Mouse (Mus musculus): ENCODE results near the gene Ntrk1. TPM values are rescaled to one million over a fixed set of nuclear protein-coding genes. Genes with fewer than 3 reads are reported as not detected.

Gene Ntrk1
- polyA plus RNA-seq, 1 experiment: 0.09 TPM

DNA sequence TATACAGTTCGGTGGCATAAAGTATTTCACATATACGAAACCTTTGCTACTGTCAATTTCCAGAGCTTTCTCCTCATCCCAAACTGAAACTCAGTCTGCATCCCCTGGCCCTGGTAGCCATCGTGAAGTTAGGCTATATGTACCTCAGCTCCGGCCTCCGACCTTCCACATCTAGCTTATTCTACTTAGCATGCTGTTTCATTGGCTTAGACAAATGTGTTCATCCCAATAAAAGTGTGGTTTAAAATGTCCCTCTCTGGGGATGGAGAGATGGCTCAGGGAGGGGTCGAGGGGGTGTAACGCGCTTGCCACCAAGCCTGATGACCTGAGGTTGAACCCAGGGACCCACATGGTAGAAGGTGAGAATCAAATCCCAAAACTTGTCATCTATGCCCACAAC lies 25.5 kb downstream of the Ntrk1 start:
- Histone ChIP-seq H3K27me3 (ENCODE audit: control insufficient read depth, insufficient read depth, low read length) (no peaks in the 10 kb centered on the region), H3K4me3 (ENCODE audit: extremely low read depth, insufficient read depth, insufficient read length) (no peak overlapping the region), H3K36me3 (ENCODE audit: control insufficient read depth, insufficient read depth, low read length) (no peaks in the 10 kb centered on the region), H3K4me1 (ENCODE audit: control insufficient read depth, insufficient read depth, insufficient read length) (peaks cover 23% of the 10 kb centered on the region; the same call in 1 of the 2 replicates), H3K27ac (ENCODE audit: insufficient read depth, low read length) (no peak overlapping the region)
- no peak for TF ChIP-seq CTCF (IDR thresholded peaks at IDR 0.05; ENCODE audit: extremely low read depth, insufficient read depth, insufficient read length, insufficient replicate concordance)
- TF ChIP-seq POLR2A (IDR thresholded peaks at IDR 0.05; ENCODE audit: low read depth, low read length): no peak
- no peak for DNase-seq (ENCODE audit: low read depth in 1 of 2, low spot score in 2 of 2)
- 77% methylated on average over 8 of the region's 8 CpGs for WGBS

DNA sequence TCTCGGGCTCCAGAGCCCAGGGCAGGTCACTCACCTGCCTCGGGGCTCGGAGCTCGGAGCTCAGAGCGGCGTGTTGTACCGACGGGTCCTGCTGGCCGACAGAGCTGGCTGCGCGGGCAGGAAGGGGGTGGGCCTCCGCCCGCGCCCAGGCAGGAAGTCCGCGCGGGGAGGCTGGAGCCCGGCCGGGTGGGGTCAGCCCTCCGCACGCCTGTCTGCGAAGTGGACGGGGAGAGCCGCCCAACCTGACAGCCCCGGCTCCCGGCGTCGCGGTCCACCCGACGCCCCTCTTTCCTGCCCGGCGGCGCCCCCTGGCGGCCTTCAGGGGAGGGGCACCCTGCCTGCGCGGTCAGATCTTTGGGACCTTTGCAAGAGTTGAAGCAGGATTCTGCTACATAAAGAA lies 26.1 kb downstream of the Ntrk1 start:
- under 1% methylated on average over 37 of the region's 37 CpGs for WGBS
- peak; percentile 43 to 76 for DNase-seq (ENCODE audit: low read depth in 1 of 2, low spot score in 2 of 2)
- TF ChIP-seq POLR2A (IDR thresholded peaks at IDR 0.05; ENCODE audit: low read depth, low read length) (peak; percentile 35; the same call in 1 of the 2 replicates), CTCF (IDR thresholded peaks at IDR 0.05; ENCODE audit: extremely low read depth, insufficient read depth, insufficient read length, insufficient replicate concordance) (peak; percentile 93)

DNA sequence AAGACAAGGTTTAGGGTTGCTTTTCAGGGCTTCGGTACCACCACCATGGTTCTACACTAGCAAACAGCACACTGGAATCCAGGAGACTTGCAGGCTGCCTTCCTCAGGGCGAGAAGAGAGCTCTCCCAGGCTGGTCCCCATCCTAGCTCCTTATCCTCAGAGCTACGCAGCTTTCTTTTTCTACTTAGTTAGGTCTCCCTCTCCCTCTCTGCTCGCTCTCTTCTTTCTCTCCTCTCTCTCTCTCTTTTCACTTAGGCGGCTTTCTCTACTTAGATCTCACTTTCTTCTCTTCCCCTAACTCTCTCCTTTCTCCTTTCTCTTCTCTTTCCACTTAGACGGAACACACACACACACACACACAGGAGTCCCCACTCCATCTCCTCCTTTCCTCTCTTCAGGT lies 26.5 kb downstream of the Ntrk1 start:
- TF ChIP-seq POLR2A (IDR thresholded peaks at IDR 0.05; ENCODE audit: low read depth, low read length) (no peak), CTCF (IDR thresholded peaks at IDR 0.05; ENCODE audit: extremely low read depth, insufficient read depth, insufficient read length, insufficient replicate concordance) (no peak)
- peak overlapping the region; percentile 80 for H3K27ac ChIP-seq (ENCODE audit: insufficient read depth, low read length)
- WGBS: 25% methylated on average over 6 of the region's 6 CpGs
- peak overlapping the region; percentile 70 for H3K4me3 ChIP-seq (ENCODE audit: extremely low read depth, insufficient read depth, insufficient read length)
- DNase-seq (ENCODE audit: low read depth in 1 of 2, low spot score in 2 of 2): no peak
- H3K27me3 ChIP-seq (ENCODE audit: control insufficient read depth, insufficient read depth, low read length): no peaks in the 10 kb centered on the region
- H3K4me1 ChIP-seq (ENCODE audit: control insufficient read depth, insufficient read depth, insufficient read length): peaks cover 23% of the 10 kb centered on the region; the same call in 1 of the 2 replicates
- H3K36me3 ChIP-seq (ENCODE audit: control insufficient read depth, insufficient read depth, low read length): no peaks in the 10 kb centered on the region

More for the DNA sequence above, 26.1 kb downstream of the Ntrk1 start:
- no peaks in the 10 kb centered on the region for H3K27me3 ChIP-seq (ENCODE audit: control insufficient read depth, insufficient read depth, low read length)
- peak overlapping the region; percentile 80 for H3K27ac ChIP-seq (ENCODE audit: insufficient read depth, low read length)
- peak overlapping the region; percentile 70 for H3K4me3 ChIP-seq (ENCODE audit: extremely low read depth, insufficient read depth, insufficient read length)
- H3K36me3 ChIP-seq (ENCODE audit: control insufficient read depth, insufficient read depth, low read length): no peaks in the 10 kb centered on the region
- H3K4me1 ChIP-seq (ENCODE audit: control insufficient read depth, insufficient read depth, insufficient read length): peaks cover 23% of the 10 kb centered on the region; the same call in 1 of the 2 replicates

DNA sequence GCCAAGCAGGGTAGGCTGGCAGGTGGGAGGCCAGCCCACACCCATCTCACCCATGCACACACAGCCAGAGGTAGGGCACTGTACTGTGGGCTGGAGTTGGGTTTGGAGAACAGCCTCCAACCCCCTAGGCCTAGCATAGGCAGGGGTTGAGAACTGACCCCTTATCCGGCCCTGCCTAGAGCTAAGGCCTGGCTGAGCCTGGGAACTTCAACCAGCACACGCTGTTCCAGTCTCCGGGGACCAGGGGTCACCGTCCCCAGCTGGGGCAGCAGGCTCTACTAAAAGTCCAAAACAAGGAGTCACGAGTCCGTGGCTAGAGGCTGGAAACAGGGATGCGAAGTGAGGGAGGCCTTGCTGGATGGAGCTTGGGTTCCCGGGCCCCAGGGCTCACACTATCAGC lies 27.2 kb downstream of the Ntrk1 start:
- 34% methylated on average over 8 of the region's 8 CpGs for WGBS
- Histone ChIP-seq H3K27ac (ENCODE audit: insufficient read depth, low read length) (peak overlapping the region; percentile 80), H3K4me1 (ENCODE audit: control insufficient read depth, insufficient read depth, insufficient read length) (peaks cover 23% of the 10 kb centered on the region; the same call in 1 of the 2 replicates), H3K4me3 (ENCODE audit: extremely low read depth, insufficient read depth, insufficient read length) (peak overlapping the region; percentile 70; the same call in 1 of the 2 replicates), H3K36me3 (ENCODE audit: control insufficient read depth, insufficient read depth, low read length) (no peaks in the 10 kb centered on the region), H3K27me3 (ENCODE audit: control insufficient read depth, insufficient read depth, low read length) (no peaks in the 10 kb centered on the region)
- no peak for DNase-seq (ENCODE audit: low read depth in 1 of 2, low spot score in 2 of 2)
- TF ChIP-seq POLR2A (IDR thresholded peaks at IDR 0.05; ENCODE audit: low read depth, low read length): no peak
- no peak for TF ChIP-seq CTCF (IDR thresholded peaks at IDR 0.05; ENCODE audit: extremely low read depth, insufficient read depth, insufficient read length, insufficient replicate concordance)

DNA sequence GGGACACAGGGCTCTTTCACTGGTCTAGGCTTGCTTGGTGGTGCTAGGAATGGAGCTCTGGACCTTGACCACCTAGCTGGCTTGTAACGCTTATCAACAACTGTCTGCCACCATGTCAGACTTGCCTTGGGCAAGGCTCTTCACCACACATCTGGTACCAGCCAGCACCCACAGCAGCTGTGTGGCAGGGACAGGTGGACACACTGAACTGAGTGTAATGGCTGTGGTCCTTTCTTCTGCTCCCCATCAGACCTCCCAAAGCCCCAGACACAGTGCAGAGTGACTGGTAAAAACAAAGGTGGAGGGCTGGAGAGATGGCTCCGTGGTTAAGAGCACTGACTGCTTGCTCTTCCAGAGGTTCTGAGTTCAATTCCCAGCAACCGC lies 28.7 kb downstream of the Ntrk1 start:
- no peak overlapping the region for H3K4me3 ChIP-seq (ENCODE audit: extremely low read depth, insufficient read depth, insufficient read length)
- no peaks in the 10 kb centered on the region for H3K27me3 ChIP-seq (ENCODE audit: control insufficient read depth, insufficient read depth, low read length)
- no peaks in the 10 kb centered on the region for H3K36me3 ChIP-seq (ENCODE audit: control insufficient read depth, insufficient read depth, low read length)
- H3K4me1 ChIP-seq (ENCODE audit: control insufficient read depth, insufficient read depth, insufficient read length): peaks cover 23% of the 10 kb centered on the region; the same call in 1 of the 2 replicates
- H3K27ac ChIP-seq (ENCODE audit: insufficient read depth, low read length): peak overlapping the region; percentile 80
- TF ChIP-seq POLR2A (IDR thresholded peaks at IDR 0.05; ENCODE audit: low read depth, low read length) (no peak), CTCF (IDR thresholded peaks at IDR 0.05; ENCODE audit: extremely low read depth, insufficient read depth, insufficient read length, insufficient replicate concordance) (no peak)
- no peak for DNase-seq (ENCODE audit: low read depth in 1 of 2, low spot score in 2 of 2)
- WGBS: 75% methylated on average over 3 of the region's 3 CpGs

DNA sequence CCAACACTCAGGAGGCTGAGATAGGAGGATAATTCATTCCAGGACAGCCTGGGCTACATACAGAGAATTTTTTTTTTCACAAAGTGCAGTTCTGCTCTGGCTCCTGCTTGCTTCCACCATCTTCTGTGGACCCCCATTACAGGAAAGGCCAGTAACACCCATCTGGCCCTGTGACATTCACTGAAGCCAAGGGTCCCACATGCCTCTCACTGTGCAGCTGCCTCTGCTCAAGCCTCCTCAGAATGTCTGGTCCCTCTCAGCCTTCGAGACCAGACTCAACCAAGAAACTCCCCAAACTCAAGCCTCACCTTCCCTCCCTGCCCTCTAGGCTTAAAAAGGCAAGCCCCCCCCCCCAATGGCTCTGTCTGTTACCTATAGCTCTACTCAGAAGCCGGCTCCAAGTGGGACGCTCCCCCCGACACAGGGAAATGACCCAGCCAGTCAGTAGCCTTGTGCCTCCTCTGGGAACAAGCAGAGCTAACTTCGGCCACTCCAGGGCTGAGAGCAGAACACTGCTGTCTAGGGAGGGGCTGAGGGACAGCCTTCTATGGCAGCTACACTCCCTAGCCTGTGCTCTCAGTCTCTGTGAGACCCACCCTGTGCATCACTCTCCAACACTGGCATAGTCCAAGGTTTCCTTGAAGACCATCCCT lies 29.2 kb downstream of the Ntrk1 start:
- TF ChIP-seq CTCF (IDR thresholded peaks at IDR 0.05; ENCODE audit: extremely low read depth, insufficient read depth, insufficient read length, insufficient replicate concordance): no peak
- no peak for TF ChIP-seq POLR2A (IDR thresholded peaks at IDR 0.05; ENCODE audit: low read depth, low read length)
- DNase-seq (ENCODE audit: low read depth in 1 of 2, low spot score in 2 of 2): no peak
- peak overlapping the region; percentile 80 for H3K27ac ChIP-seq (ENCODE audit: insufficient read depth, low read length)
- no peak overlapping the region for H3K4me3 ChIP-seq (ENCODE audit: extremely low read depth, insufficient read depth, insufficient read length)
- peaks cover 23% of the 10 kb centered on the region; the same call in 1 of the 2 replicates for H3K4me1 ChIP-seq (ENCODE audit: control insufficient read depth, insufficient read depth, insufficient read length)
- H3K36me3 ChIP-seq (ENCODE audit: control insufficient read depth, insufficient read depth, low read length): no peaks in the 10 kb centered on the region
- 76% methylated on average over 5 of the region's 5 CpGs for WGBS
- H3K27me3 ChIP-seq (ENCODE audit: control insufficient read depth, insufficient read depth, low read length): no peaks in the 10 kb centered on the region

DNA sequence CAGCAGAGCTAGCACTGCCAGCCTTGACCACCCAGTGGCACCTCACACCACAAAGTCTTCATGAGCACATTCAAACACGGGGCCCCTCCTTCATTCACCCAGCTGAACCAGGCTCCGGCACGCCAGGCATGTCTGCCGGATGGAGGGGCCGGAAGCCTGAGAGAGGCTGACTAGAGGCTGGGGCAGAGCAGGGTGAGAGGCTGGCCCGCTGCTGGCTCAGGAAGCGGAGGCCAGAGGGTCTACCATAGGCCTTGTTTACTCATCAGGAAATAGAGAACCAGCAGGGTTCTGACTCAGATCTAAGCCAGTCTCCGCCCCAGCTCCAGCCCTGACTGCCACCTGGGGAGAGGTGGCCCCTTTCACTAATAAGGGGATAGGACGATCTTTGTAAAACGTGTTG lies 29.9 kb downstream of the Ntrk1 start:
- no peaks in the 10 kb centered on the region for H3K36me3 ChIP-seq (ENCODE audit: control insufficient read depth, insufficient read depth, low read length)
- peak overlapping the region; percentile 31; the same call in 1 of the 2 replicates for H3K4me3 ChIP-seq (ENCODE audit: extremely low read depth, insufficient read depth, insufficient read length)
- 3% methylated on average over 10 of the region's 10 CpGs for WGBS
- DNase-seq (ENCODE audit: low read depth in 1 of 2, low spot score in 2 of 2): peak in 1 of 2 experiments; percentile 77
- no peak for TF ChIP-seq CTCF (IDR thresholded peaks at IDR 0.05; ENCODE audit: extremely low read depth, insufficient read depth, insufficient read length, insufficient replicate concordance)
- peaks cover 23% of the 10 kb centered on the region; the same call in 1 of the 2 replicates for H3K4me1 ChIP-seq (ENCODE audit: control insufficient read depth, insufficient read depth, insufficient read length)
- peak overlapping the region; percentile 80 for H3K27ac ChIP-seq (ENCODE audit: insufficient read depth, low read length)
- no peaks in the 10 kb centered on the region for H3K27me3 ChIP-seq (ENCODE audit: control insufficient read depth, insufficient read depth, low read length)

All from spleen, adult 2 months (tissue).